Mouse (Mus musculus): ENCODE data around the gene Akr1c12.
"Not testable (repeated sequence)": the region's sequence is repeated elsewhere in the genome, so short reads cannot be mapped to it uniquely, and the experiment has no call there.

Gene Akr1c12

GRCm38 (mm10) chr13:4279284-4279683 lies at the start of gene Akr1c12:
TSS of gene Akr1c12 (minus strand) at chr13:4279433.
- no peak for ATAC-seq (ENCODE audit: insufficient number of reproducible peaks, low FRiP score, low TSS enrichment)

GRCm38 (mm10) chr13:4318773-4319172 lies 39.5 kb upstream of the Akr1c12 start:
- ATAC-seq (ENCODE audit: insufficient number of reproducible peaks, low FRiP score, low TSS enrichment), result no peak

- ATAC-seq (ENCODE audit: insufficient number of reproducible peaks, low FRiP score, low TSS enrichment), result no peak
Measured at GRCm38 (mm10) chr13:4313907-4314306, 34.7 kb upstream of the Akr1c12 start.

GRCm38 (mm10) chr13:4304861-4305565 lies 25.8 kb upstream of the Akr1c12 start:
- ATAC-seq (ENCODE audit: insufficient number of reproducible peaks, low FRiP score, low TSS enrichment), result no peak

- no peak for ATAC-seq (ENCODE audit: insufficient number of reproducible peaks, low FRiP score, low TSS enrichment)
Measured at GRCm38 (mm10) chr13:4296991-4297390, 17.8 kb upstream of the Akr1c12 start.

GRCm38 (mm10) chr13:4281471-4282412 lies 2.5 kb upstream of the Akr1c12 start:
- no peak; the same call in 1 of the 2 replicates for ATAC-seq (ENCODE audit: insufficient number of reproducible peaks, low FRiP score, low TSS enrichment)

- ATAC-seq (ENCODE audit: insufficient number of reproducible peaks, low FRiP score, low TSS enrichment), result no peak
Measured at GRCm38 (mm10) chr13:4277526-4277925, 1.7 kb downstream of the Akr1c12 start.

GRCm38 (mm10) chr13:4270860-4271259 lies 8.4 kb downstream of the Akr1c12 start:
- no peak for ATAC-seq (ENCODE audit: insufficient number of reproducible peaks, low FRiP score, low TSS enrichment)

GRCm38 (mm10) chr13:4265455-4265854 lies 13.8 kb downstream of the Akr1c12 start:
- ATAC-seq (ENCODE audit: insufficient number of reproducible peaks, low FRiP score, low TSS enrichment), result not testable (repeated sequence)

GRCm38 (mm10) chr13:4265047-4265446 lies 14.2 kb downstream of the Akr1c12 start:
- ATAC-seq (ENCODE audit: insufficient number of reproducible peaks, low FRiP score, low TSS enrichment), result no peak

- no peak for ATAC-seq (ENCODE audit: insufficient number of reproducible peaks, low FRiP score, low TSS enrichment)
Measured at GRCm38 (mm10) chr13:4264612-4265011, 14.6 kb downstream of the Akr1c12 start.

GRCm38 (mm10) chr13:4257349-4257748 lies 21.9 kb downstream of the Akr1c12 start:
- ATAC-seq (ENCODE audit: insufficient number of reproducible peaks, low FRiP score, low TSS enrichment), result no peak

GRCm38 (mm10) chr13:4256894-4257293 lies 22.3 kb downstream of the Akr1c12 start:
- ATAC-seq (ENCODE audit: insufficient number of reproducible peaks, low FRiP score, low TSS enrichment), result not testable (repeated sequence)

GRCm38 (mm10) chr13:4249347-4249746 lies 29.9 kb downstream of the Akr1c12 start:
- no peak for ATAC-seq (ENCODE audit: insufficient number of reproducible peaks, low FRiP score, low TSS enrichment)

- no peak for ATAC-seq (ENCODE audit: insufficient number of reproducible peaks, low FRiP score, low TSS enrichment)
Measured at GRCm38 (mm10) chr13:4244861-4245559, 34.2 kb downstream of the Akr1c12 start.

- no peak for ATAC-seq (ENCODE audit: insufficient number of reproducible peaks, low FRiP score, low TSS enrichment)
Measured at GRCm38 (mm10) chr13:4233536-4234172, 45.6 kb downstream of the Akr1c12 start.

GRCm38 (mm10) chr13:4233135-4233534 lies 46.1 kb downstream of the Akr1c12 start:
- no peak for ATAC-seq (ENCODE audit: insufficient number of reproducible peaks, low FRiP score, low TSS enrichment)

GRCm38 (mm10) chr13:4230841-4231623 lies 48.2 kb downstream of the Akr1c12 start:
- ATAC-seq (ENCODE audit: insufficient number of reproducible peaks, low FRiP score, low TSS enrichment), result no peak

- ATAC-seq (ENCODE audit: insufficient number of reproducible peaks, low FRiP score, low TSS enrichment), result no peak
Measured at GRCm38 (mm10) chr13:4228441-4228840, 50.8 kb downstream of the Akr1c12 start, which contains the start of gene Akr1c19. TSS of gene Akr1c19 (plus strand) at chr13:4228700.
